In genomic region chr7:19748219-19749195, GRCm38 (mm10) we compare ENCODE assay signal across 8 mouse cellular contexts. TPM values are rescaled to one million over a fixed set of nuclear protein-coding genes. Genes with fewer than 3 reads are reported as not detected.
DNase-seq lines count a peak whose midpoint lies in the region; ATAC-seq and TF ChIP-seq lines count a peak whose summit lies in the region.

No protein-coding gene starts in this region.

- intact Hi-C loops in heart, postnatal 36 days (cut with DNase I), result loop anchor here (1.0 kb wide), 1 partner anchor 32 kb away; no protein-coding TSS in a partner anchor

- peak overlapping the region; percentile 56 to 61 for H3K4me3 ChIP-seq in MEL (ENCODE audit: control insufficient read depth in 1 of 2, insufficient read depth in 1 of 2, low read depth in 2 of 2, low read length in 2 of 2)
- H3K4me3 ChIP-seq in forebrain, embryonic 15.5 days, result peak overlapping the region; percentile 84
- peak overlapping the region; percentile 87 for H3K4me3 ChIP-seq in kidney, postnatal 0 days (replicated peaks; ENCODE audit: low read depth, low read length)
- H3K4me3 ChIP-seq in midbrain, embryonic 10.5 days, result peak overlapping the region; percentile 70

- H3K36me3 ChIP-seq in MEL (ENCODE audit: control insufficient read depth in 1 of 2, insufficient read depth in 2 of 2, low read length in 2 of 2), result peaks cover 0 to 19% of the 10 kb centered on the region in 2 experiments; a peak in 2 of 4 replicates
- H3K36me3 ChIP-seq in forebrain, embryonic 15.5 days, result no peaks in the 10 kb centered on the region
- 0 out of 2 replicates have a peak, but pooled peaks cover 2% of the 10 kb centered on the region for H3K36me3 ChIP-seq in kidney, postnatal 0 days (ENCODE audit: insufficient read depth, low read length)
- peaks cover 23% of the 10 kb centered on the region for H3K36me3 ChIP-seq in midbrain, embryonic 10.5 days

- TF ChIP-seq CTCF in MEL (IDR thresholded peaks at IDR 0.05 in 2 of 3, conservative IDR thresholded peaks at IDR 0.05 in 1 of 3; ENCODE audit: control insufficient read depth in 1 of 3, insufficient read depth in 1 of 3, low read depth in 2 of 3, low read length in 3 of 3, poor library complexity in 1 of 3, severe bottlenecking in 1 of 3), result no peak
- no peak for TF ChIP-seq CTCF in kidney, postnatal 0 days (IDR thresholded peaks at IDR 0.05; ENCODE audit: low read depth)

- DNase-seq in heart, adult 11 months, result peak; percentile 97
- no peak for DNase-seq in heart, postnatal 36 days
- DNase-seq in MEL (ENCODE audit: low read depth, low spot score), result peak; percentile 35
- DNase-seq in kidney, postnatal 0 days (ENCODE audit: low spot score), result peak; percentile 75
- peak; percentile 60 for DNase-seq in midbrain, embryonic 10.5 days (ENCODE audit: low spot score)
- peak; percentile 77 for DNase-seq in yolk sac, embryonic 10.5 days (ENCODE audit: low spot score)
- no peak for DNase-seq in frontal cortex, postnatal 10 days (ENCODE audit: low spot score in 2 of 2)

- peak; percentile 24 for ATAC-seq in forebrain, embryonic 15.5 days (replicated peaks)
- ATAC-seq in kidney, postnatal 0 days (replicated peaks; ENCODE audit: low FRiP score, low read depth), result no peak

- peak overlapping the region; percentile 66 for H3K4me2 ChIP-seq in forebrain, embryonic 15.5 days (replicated peaks)
- H3K4me2 ChIP-seq in kidney, postnatal 0 days (ENCODE audit: low read length), result peak overlapping the region; percentile 67

- no peaks in the 10 kb centered on the region for H3K27me3 ChIP-seq in MEL (ENCODE audit: control insufficient read depth in 1 of 2, insufficient read depth in 2 of 2, low read length in 2 of 2)
- H3K27me3 ChIP-seq in forebrain, embryonic 15.5 days, result no peaks in the 10 kb centered on the region
- no peaks in the 10 kb centered on the region for H3K27me3 ChIP-seq in kidney, postnatal 0 days (ENCODE audit: insufficient read depth, low read length)
- H3K27me3 ChIP-seq in midbrain, embryonic 10.5 days (ENCODE audit: low read depth, poor library complexity, severe bottlenecking), result no peaks in the 10 kb centered on the region

- no peak for TF ChIP-seq POLR2A in MEL (IDR thresholded peaks at IDR 0.05; ENCODE audit: control insufficient read depth in 1 of 2, insufficient read depth in 1 of 2, low read depth in 1 of 2, low read length in 2 of 2, poor library complexity in 1 of 2)

- under 1% methylated on average over 32 of the region's 32 CpGs for WGBS in forebrain, embryonic 15.5 days
- WGBS in kidney, postnatal 0 days, result under 1% methylated on average over 32 of the region's 32 CpGs
- WGBS in midbrain, embryonic 10.5 days, result under 1% methylated on average over 32 of the region's 32 CpGs

- H3K9me3 ChIP-seq in MEL (replicated peaks; ENCODE audit: insufficient read depth, low read length), result no peaks in the 10 kb centered on the region
- no peaks in the 10 kb centered on the region for H3K9me3 ChIP-seq in forebrain, embryonic 15.5 days
- no peaks in the 10 kb centered on the region for H3K9me3 ChIP-seq in kidney, postnatal 0 days (replicated peaks; ENCODE audit: low read length)
- H3K9me3 ChIP-seq in midbrain, embryonic 10.5 days (replicated peaks), result no peaks in the 10 kb centered on the region

- no peak overlapping the region for H3K27ac ChIP-seq in MEL (ENCODE audit: control insufficient read depth, low read depth, low read length)
- peak overlapping the region; percentile 84 for H3K27ac ChIP-seq in forebrain, embryonic 15.5 days (replicated peaks)
- H3K27ac ChIP-seq in kidney, postnatal 0 days, result peak overlapping the region; percentile 89
- peak overlapping the region; percentile 85 for H3K27ac ChIP-seq in midbrain, embryonic 10.5 days (replicated peaks)

- TF ChIP-seq RAD21 in MEL (IDR thresholded peaks at IDR 0.05; ENCODE audit: low read depth, low read length), result no peak

- H3K9ac ChIP-seq in MEL (ENCODE audit: control insufficient read depth, low read depth, low read length, poor library complexity, severe bottlenecking), result peak overlapping the region; percentile 66
- H3K9ac ChIP-seq in forebrain, embryonic 15.5 days (replicated peaks), result peak overlapping the region; percentile 89
- peak overlapping the region; percentile 82 for H3K9ac ChIP-seq in kidney, postnatal 0 days (ENCODE audit: low read depth, low read length)

- no peaks in the 10 kb centered on the region for H3K79me2 ChIP-seq in MEL (ENCODE audit: control insufficient read depth, insufficient read depth, low read length, poor library complexity)

- peaks cover 15 to 31% of the 10 kb centered on the region in 2 experiments for H3K4me1 ChIP-seq in MEL (ENCODE audit: control insufficient read depth in 1 of 2, insufficient read depth in 2 of 2, low read length in 2 of 2)
- H3K4me1 ChIP-seq in forebrain, embryonic 15.5 days, result peaks cover 34% of the 10 kb centered on the region
- H3K4me1 ChIP-seq in kidney, postnatal 0 days (replicated peaks; ENCODE audit: insufficient read depth, low read length), result peaks cover 33% of the 10 kb centered on the region
- H3K4me1 ChIP-seq in midbrain, embryonic 10.5 days, result peaks cover 58% of the 10 kb centered on the region

- TF ChIP-seq EP300 in MEL (IDR thresholded peaks at IDR 0.05; ENCODE audit: low read depth in 1 of 2, low read length in 2 of 2), result no peak

TF ChIP-seq in MEL, 35 proteins besides CTCF, POLR2A, EP300 and RAD21:
- 0 out of 2 replicates have a peak, but pooled peaks have one; percentile 23 for TF ChIP-seq MXI1 (IDR thresholded peaks at IDR 0.05; ENCODE audit: low read depth, low read length)
- TF ChIP-seq MEF2A (IDR thresholded peaks at IDR 0.05; ENCODE audit: extremely low read depth, insufficient replicate concordance, low read depth, low read length, poor library complexity, severe bottlenecking), result no peak

RNA-seq across cellular contexts. Expression of gene Nectin2, which starts 1.8 kb away (rescaled TPM):
- 10 to 100 TPM; 33.2 to 41.7 TPM for total RNA-seq in heart, postnatal 36 days (2021)
- 6.9 TPM in 2 replicates for total RNA-seq in MEL (2012; rRNA removed)
- polyA plus RNA-seq in MEL (2012; ENCODE audit: insufficient read depth in 1 of 2, insufficient read length in 2 of 2, low read depth in 1 of 2, low replicate concordance in 2 of 2, missing spikeins in 1 of 2), result 10 to 100 TPM in 1 of 2 experiments, not detected in 1; 25.6 TPM
- polyA plus RNA-seq in forebrain, embryonic 15.5 days (2015; fragmentation: Nextera tagmentation; extraction: Ambion mirVana), result 42.6 and 45.3 TPM in 2 replicates
- 112 and 114 TPM in 2 replicates for polyA plus RNA-seq in kidney, postnatal 0 days (2015; fragmentation: Nextera tagmentation; extraction: Ambion mirVana)
- polyA plus RNA-seq in midbrain, embryonic 10.5 days (2016; fragmentation: Nextera tagmentation; extraction: Ambion mirVana), result 76.4 and 88.7 TPM in 2 replicates

RNA-seq across cellular contexts. Expression of gene Bcam, which starts 22.3 kb away (rescaled TPM):
- total RNA-seq in heart, postnatal 36 days (2021), result 100 to 1,000 TPM; 210 to 232 TPM
- total RNA-seq in MEL (2012; rRNA removed), result 2.6 and 3.2 TPM in 2 replicates
- 1 to 10 TPM in 1 of 2 experiments, not detected in 1; 8.1 TPM for polyA plus RNA-seq in MEL (2012; ENCODE audit: insufficient read depth in 1 of 2, insufficient read length in 2 of 2, low read depth in 1 of 2, low replicate concordance in 2 of 2, missing spikeins in 1 of 2)
- 6.8 TPM in 2 replicates for polyA plus RNA-seq in forebrain, embryonic 15.5 days (2015; fragmentation: Nextera tagmentation; extraction: Ambion mirVana)
- 378 and 394 TPM in 2 replicates for polyA plus RNA-seq in kidney, postnatal 0 days (2015; fragmentation: Nextera tagmentation; extraction: Ambion mirVana)
- 25.3 and 32.2 TPM in 2 replicates for polyA plus RNA-seq in midbrain, embryonic 10.5 days (2016; fragmentation: Nextera tagmentation; extraction: Ambion mirVana)

RNA-seq across cellular contexts. Expression of gene Tomm40, which starts 33.3 kb away (rescaled TPM):
- 100 to 1,000 TPM in 1 of 2 experiments, 10 to 100 TPM in 1; 97.7 to 102 TPM for total RNA-seq in heart, postnatal 36 days (2021)
- 288 and 294 TPM in 2 replicates for total RNA-seq in MEL (2012; rRNA removed)
- polyA plus RNA-seq in MEL (2012; ENCODE audit: insufficient read depth in 1 of 2, insufficient read length in 2 of 2, low read depth in 1 of 2, low replicate concordance in 2 of 2, missing spikeins in 1 of 2), result 100 to 1,000 TPM in 1 of 2 experiments, not detected in 1; 403 TPM
- polyA plus RNA-seq in forebrain, embryonic 15.5 days (2015; fragmentation: Nextera tagmentation; extraction: Ambion mirVana), result 137 and 147 TPM in 2 replicates
- 163 and 167 TPM in 2 replicates for polyA plus RNA-seq in kidney, postnatal 0 days (2015; fragmentation: Nextera tagmentation; extraction: Ambion mirVana)
- polyA plus RNA-seq in midbrain, embryonic 10.5 days (2016; fragmentation: Nextera tagmentation; extraction: Ambion mirVana), result 189 and 210 TPM in 2 replicates

RNA-seq across cellular contexts. Expression of gene Cblc, which starts 48.1 kb away (rescaled TPM):
- total RNA-seq in heart, postnatal 36 days (2021), result under 1 TPM; 0.75 to 0.81 TPM
- total RNA-seq in MEL (2012; rRNA removed), result not detected in 2 replicates
- not detected for polyA plus RNA-seq in MEL (2012; ENCODE audit: insufficient read depth in 1 of 2, insufficient read length in 2 of 2, low read depth in 1 of 2, low replicate concordance in 2 of 2, missing spikeins in 1 of 2)
- not detected in 2 replicates for polyA plus RNA-seq in forebrain, embryonic 15.5 days (2015; fragmentation: Nextera tagmentation; extraction: Ambion mirVana)
- 14.6 and 16.9 TPM in 2 replicates for polyA plus RNA-seq in kidney, postnatal 0 days (2015; fragmentation: Nextera tagmentation; extraction: Ambion mirVana)
- 0.62 and 0.70 TPM in 2 replicates for polyA plus RNA-seq in midbrain, embryonic 10.5 days (2016; fragmentation: Nextera tagmentation; extraction: Ambion mirVana)

RNA-seq across cellular contexts. Expression of gene Apoe, which starts 49.5 kb away (rescaled TPM):
- total RNA-seq in heart, postnatal 36 days (2021), result 100 to 1,000 TPM; 308 to 344 TPM
- 22.6 and 33.3 TPM in 2 replicates for total RNA-seq in MEL (2012; rRNA removed)
- 10 to 100 TPM in 1 of 2 experiments, not detected in 1; 61.4 TPM for polyA plus RNA-seq in MEL (2012; ENCODE audit: insufficient read depth in 1 of 2, insufficient read length in 2 of 2, low read depth in 1 of 2, low replicate concordance in 2 of 2, missing spikeins in 1 of 2)
- 236 and 265 TPM in 2 replicates for polyA plus RNA-seq in forebrain, embryonic 15.5 days (2015; fragmentation: Nextera tagmentation; extraction: Ambion mirVana)
- 511 and 585 TPM in 2 replicates for polyA plus RNA-seq in kidney, postnatal 0 days (2015; fragmentation: Nextera tagmentation; extraction: Ambion mirVana)
- 166 and 199 TPM in 2 replicates for polyA plus RNA-seq in midbrain, embryonic 10.5 days (2016; fragmentation: Nextera tagmentation; extraction: Ambion mirVana)

Comparison
In these comparisons a context has a peak if more than half of its experiments do, and no peak if none do; other contexts are left out.
1. DNase-seq: peak in heart, adult 11 months (single experiment), MEL (single experiment), kidney, postnatal 0 days (single experiment), midbrain, embryonic 10.5 days (single experiment) and yolk sac, embryonic 10.5 days (single experiment); none in heart, postnatal 36 days (0 of 2) and frontal cortex, postnatal 10 days (0 of 2).
2. RNA of gene Bcam, which starts 22.3 kb away (polyA plus RNA-seq): 378 to 394 TPM in kidney, postnatal 0 days; 25.3 to 32.2 TPM in midbrain, embryonic 10.5 days, 8.1 TPM in MEL and 6.8 TPM in forebrain, embryonic 15.5 days; every median in the first group is over 10 times any median in the second.
3. Peak in every context shown above with its lines, with median percentiles within 50 percentile points of each other: H3K4me3 ChIP-seq and H3K9ac ChIP-seq.